Mouse (Mus musculus) limb, embryonic 11.5 days (tissue): ENCODE measurements around the gene Tln1. TPM values are rescaled to one million over a fixed set of nuclear protein-coding genes. Genes with fewer than 3 reads are reported as not detected.
"Not testable (repeated sequence)": the region's sequence is repeated elsewhere in the genome, so short reads cannot be mapped to it uniquely, and the experiment has no call there.

Source experiments
- ATAC-seq: fragments of 200-750 bp; cut with Nextera tagmentation; 2 replicates; pipeline ENCODE4 v1.8.0; 2017; ENCODE audit warnings: low read depth; ENCODE audit not compliant: insufficient number of reproducible peaks, low FRiP score, low TSS enrichment
- DNase-seq: peaks from one replicate; pipeline ENCODE4 v3.0.0-alpha.2; 2015; ENCODE audit warnings: low spot score
- H3K27ac ChIP-seq: fragments of 300-500 bp; sonication (generic); replicated peaks from 2 replicates; pipeline ENCODE4 v1.5.1; 2014; ENCODE audit warnings: low read depth, mild to moderate bottlenecking, low read length
- H3K27me3 ChIP-seq: fragments of 300-500 bp; sonication (generic); 2 replicates; pipeline ENCODE4 v1.6.1; 2014; ENCODE audit warnings: mild to moderate bottlenecking, low read length, mixed read lengths; ENCODE audit not compliant: control insufficient read depth, insufficient read depth
- H3K36me3 ChIP-seq: fragments of 300-500 bp; sonication (generic); 2 replicates; pipeline ENCODE4 v1.6.1; 2014; ENCODE audit warnings: mild to moderate bottlenecking, low read length, moderate library complexity, mixed read lengths; ENCODE audit not compliant: control insufficient read depth, insufficient read depth
- H3K4me1 ChIP-seq: fragments of 300-500 bp; sonication (generic); 2 replicates; pipeline ENCODE4 v1.6.1; 2014; ENCODE audit warnings: low read length, mixed read lengths; ENCODE audit not compliant: control insufficient read depth, insufficient read depth
- H3K4me2 ChIP-seq: fragments of 300-500 bp; sonication (generic); 2 replicates; pipeline ENCODE4 v1.6.1; 2014; ENCODE audit warnings: low read depth, mild to moderate bottlenecking, moderate library complexity; ENCODE audit not compliant: severe bottlenecking
- H3K4me3 ChIP-seq: fragments of 300-500 bp; sonication (generic); 2 replicates; pipeline ENCODE4 v1.5.1; 2014; ENCODE audit warnings: low read depth, low read length
- H3K9ac ChIP-seq: fragments of 300-500 bp; sonication (generic); 2 replicates; pipeline ENCODE4 v1.6.1; 2014; ENCODE audit warnings: mild to moderate bottlenecking, low read length
- H3K9me3 ChIP-seq: fragments of 300-500 bp; sonication (generic); 2 replicates; pipeline ENCODE4 v1.6.1; 2016; ENCODE audit warnings: low read length; ENCODE audit not compliant: control insufficient read depth
- WGBS: fragments of 180-500 bp; shearing (Covaris S2); extraction: QIAGEN DNeasy Blood & Tissue Kit; methylation state at CpG from one replicate; pipeline ENCODE4 v1.1.7; 2014; 5-methylcytosine and 5-hydroxymethylcytosine counted together
- polyA plus RNA-seq: library from polyadenylated mRNA; unstranded; fragments of >200 nt; fragmentation: Nextera tagmentation; extraction: Ambion mirVana; gene quantifications from 2 replicates; pipeline ENCODE4 v1.2.1, GENCODE M21; 2014

Tln1 gene
- polyA plus RNA-seq, 1 experiment from 2014 or later = 39.5 TPM

DNA sequence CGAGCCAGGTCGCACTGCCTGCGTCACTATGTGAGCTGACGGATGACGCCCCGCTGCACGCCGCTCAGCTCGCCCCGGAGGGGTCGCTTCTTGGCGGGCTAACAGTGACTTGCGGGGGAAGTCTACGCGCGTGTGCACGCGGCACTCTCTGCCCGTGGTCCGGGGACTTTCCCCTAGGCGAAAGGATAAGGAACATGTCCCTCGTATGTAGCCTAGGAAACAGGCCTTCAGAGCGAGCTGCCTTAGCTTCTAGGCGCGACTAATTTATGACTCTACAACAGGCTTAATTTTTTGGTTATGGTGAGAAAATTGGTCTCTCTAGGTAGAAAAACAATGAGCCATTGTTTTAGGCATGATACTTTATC is 69.7 kb downstream of the Tln1 start, which contains the start of gene Ccdc107:
Gene Ccdc107 (plus strand): TSS at position 80 of the 365 bp plus-strand sequence.
- H3K27me3 ChIP-seq = no peaks in the 10 kb centered on the region
- peak within 1 kb of the TSS; percentile 82 for H3K27ac ChIP-seq
- H3K4me2 ChIP-seq = peak within 1 kb of the TSS; percentile 65
- H3K9me3 ChIP-seq = no peaks in the 10 kb centered on the region
- H3K9ac ChIP-seq = peak within 1 kb of the TSS; percentile 85
- H3K4me3 ChIP-seq = peak within 1 kb of the TSS; percentile 71
- ATAC-seq (peak; percentile 95), DNase-seq (peak; percentile 90)
- peaks cover 7% of the 10 kb centered on the region; the same call in 1 of the 2 replicates for H3K36me3 ChIP-seq
- 0% methylated on average over 25 of the region's 25 CpGs for WGBS
- peaks cover 8% of the 10 kb centered on the region; the same call in 1 of the 2 replicates for H3K4me1 ChIP-seq

DNA sequence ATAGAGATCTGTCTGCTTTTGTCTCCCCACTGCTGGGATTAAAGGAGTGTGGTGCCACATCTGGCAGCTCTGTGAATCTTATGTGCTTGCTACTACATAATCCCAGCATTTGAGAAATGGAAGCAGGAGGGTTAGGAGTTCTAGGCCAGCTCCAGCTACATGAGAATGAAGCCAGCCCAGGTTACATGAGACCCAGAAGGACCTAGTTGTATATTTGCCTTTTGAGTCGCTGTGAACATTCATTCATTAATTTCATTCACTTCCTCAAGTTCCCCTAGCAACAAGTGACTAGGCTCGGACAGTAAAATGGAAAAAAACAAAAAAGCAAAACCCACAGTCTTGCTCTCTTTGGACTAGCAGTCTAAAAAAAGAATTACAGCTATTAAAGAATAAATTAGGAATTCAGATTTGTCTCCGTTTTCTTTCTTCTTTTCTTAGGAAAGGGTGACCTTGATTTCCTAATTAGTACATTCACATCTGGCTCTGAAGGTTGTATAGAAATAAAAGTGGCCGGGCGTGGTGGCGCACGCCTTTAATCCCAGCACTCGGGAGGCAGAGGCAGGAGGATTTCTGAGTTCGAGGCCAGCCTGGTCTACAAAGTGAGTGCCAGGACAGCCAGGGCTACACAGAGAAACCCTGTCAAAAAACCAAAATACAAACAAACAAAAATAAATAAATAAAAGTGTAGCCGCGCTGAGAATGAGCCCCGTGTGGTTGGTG is 70.2 kb downstream of the Tln1 start:
- no peak overlapping the region for H3K9ac ChIP-seq
- DNase-seq (no peak), ATAC-seq (no peak)
- H3K36me3 ChIP-seq = peaks cover 7% of the 10 kb centered on the region; the same call in 1 of the 2 replicates
- peaks cover 7% of the 10 kb centered on the region; the same call in 1 of the 2 replicates for H3K4me1 ChIP-seq
- no peaks in the 10 kb centered on the region for H3K9me3 ChIP-seq
- no peak overlapping the region for H3K27ac ChIP-seq
- 49% methylated on average over 12 of the region's 12 CpGs for WGBS
- H3K4me2 ChIP-seq = peak overlapping the region; percentile 4; the same call in 1 of the 2 replicates
- no peaks in the 10 kb centered on the region for H3K27me3 ChIP-seq
- peak overlapping the region; percentile 10; the same call in 1 of the 2 replicates for H3K4me3 ChIP-seq

GRCm38 (mm10) chr4:43490801-43491200 is 71.7 kb downstream of the Tln1 start:
- no peak overlapping the region for H3K9ac ChIP-seq
- DNase-seq = no peak
- H3K27me3 ChIP-seq = no peaks in the 10 kb centered on the region
- H3K4me1 ChIP-seq = peaks cover 7% of the 10 kb centered on the region; the same call in 1 of the 2 replicates
- H3K9me3 ChIP-seq = no peaks in the 10 kb centered on the region
- H3K4me3 ChIP-seq = no peak overlapping the region
- no peak overlapping the region for H3K27ac ChIP-seq
- ATAC-seq = no peak
- no peak overlapping the region for H3K4me2 ChIP-seq
- 0 out of 2 replicates have a peak, but pooled peaks cover 1% of the 10 kb centered on the region for H3K36me3 ChIP-seq
- 91% methylated on average over 5 of the region's 5 CpGs for WGBS

GRCm38 (mm10) chr4:43489611-43490010 is 72.9 kb downstream of the Tln1 start:
- no peaks in the 10 kb centered on the region for H3K36me3 ChIP-seq
- H3K9me3 ChIP-seq = no peaks in the 10 kb centered on the region
- no peak overlapping the region for H3K4me2 ChIP-seq
- WGBS = 94% methylated on average over 3 of the region's 3 CpGs
- no peaks in the 10 kb centered on the region for H3K27me3 ChIP-seq
- H3K4me3 ChIP-seq = no peak overlapping the region
- no peak overlapping the region for H3K27ac ChIP-seq
- no peak for DNase-seq
- ATAC-seq = no peak
- H3K9ac ChIP-seq = no peak overlapping the region
- H3K4me1 ChIP-seq = peaks cover 7% of the 10 kb centered on the region; the same call in 1 of the 2 replicates

GRCm38 (mm10) chr4:43485666-43486065 is 76.8 kb downstream of the Tln1 start:
- not testable (repeated sequence) for H3K4me2 ChIP-seq, DNase-seq, H3K9me3 ChIP-seq, H3K4me1 ChIP-seq, H3K9ac ChIP-seq, H3K36me3 ChIP-seq, H3K27ac ChIP-seq, H3K27me3 ChIP-seq, ATAC-seq, H3K4me3 ChIP-seq
- WGBS = 81% methylated on average over 5 of the region's 5 CpGs

DNA sequence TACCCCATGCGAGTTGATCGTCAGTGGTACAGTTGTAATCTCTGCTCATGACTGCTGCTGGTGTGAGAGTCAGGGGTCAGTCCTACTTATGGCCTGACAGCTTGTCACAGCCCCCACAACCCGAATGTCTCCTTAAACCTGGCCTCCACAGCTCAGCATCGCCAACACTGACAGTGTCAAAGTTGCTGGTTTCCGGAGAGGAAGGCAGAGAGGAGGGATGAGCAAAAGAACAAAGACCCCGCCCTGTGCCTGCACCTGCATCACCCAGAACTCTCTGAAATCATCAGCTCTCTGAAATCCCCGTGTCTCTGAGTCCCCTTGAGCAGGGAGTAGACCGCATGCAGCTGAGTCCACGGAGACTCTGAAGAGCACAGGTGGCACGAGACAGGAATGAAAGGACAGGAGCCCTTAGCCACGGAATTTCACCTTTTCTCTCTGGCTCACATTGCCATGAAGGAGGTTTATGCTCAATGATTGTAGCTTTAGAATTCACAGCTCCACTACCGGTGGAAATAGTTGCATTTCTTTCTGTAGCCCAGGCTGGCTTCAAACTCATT is 78.9 kb downstream of the Tln1 start, which contains the start of gene Sit1:
Gene Sit1 (minus strand): TSS at position 200 of the 557 bp plus-strand sequence.
- WGBS = 61% methylated on average over 12 of the region's 12 CpGs
- no peak for DNase-seq

DNA sequence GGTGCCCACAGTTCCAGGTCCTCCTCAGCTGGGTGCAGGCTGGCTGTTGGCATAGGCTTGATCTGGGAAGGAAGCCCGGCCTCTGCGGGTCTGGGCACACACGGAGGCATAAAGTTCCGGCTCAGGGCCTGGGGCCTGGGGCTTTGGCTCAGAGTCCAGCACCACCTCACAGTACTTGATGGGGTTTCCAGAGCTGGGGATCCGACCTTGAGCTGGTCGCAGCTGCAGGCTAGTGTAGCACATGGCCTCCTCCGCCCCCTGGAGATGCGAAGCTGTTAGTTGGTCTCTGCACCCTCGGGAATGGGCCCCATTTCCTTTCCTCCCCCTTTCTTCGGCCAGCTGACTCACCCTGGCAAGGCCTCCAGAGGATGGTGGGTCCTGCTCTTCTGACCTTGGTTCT is 79.9 kb downstream of the Tln1 start:
- no peak for DNase-seq

More for the DNA sequence above, 78.9 kb downstream of the Tln1 start, which contains the start of gene Sit1:
- no peak within 1 kb of the TSS for H3K4me3 ChIP-seq
- ATAC-seq = no peak
- no peaks in the 10 kb centered on the region for H3K9me3 ChIP-seq
- no peaks in the 10 kb centered on the region for H3K27me3 ChIP-seq
- no peak within 1 kb of the TSS for H3K27ac ChIP-seq
- H3K4me2 ChIP-seq = no peak within 1 kb of the TSS
- H3K9ac ChIP-seq = no peak within 1 kb of the TSS
- no peaks in the 10 kb centered on the region for H3K4me1 ChIP-seq
- H3K36me3 ChIP-seq = no peaks in the 10 kb centered on the region

DNA sequence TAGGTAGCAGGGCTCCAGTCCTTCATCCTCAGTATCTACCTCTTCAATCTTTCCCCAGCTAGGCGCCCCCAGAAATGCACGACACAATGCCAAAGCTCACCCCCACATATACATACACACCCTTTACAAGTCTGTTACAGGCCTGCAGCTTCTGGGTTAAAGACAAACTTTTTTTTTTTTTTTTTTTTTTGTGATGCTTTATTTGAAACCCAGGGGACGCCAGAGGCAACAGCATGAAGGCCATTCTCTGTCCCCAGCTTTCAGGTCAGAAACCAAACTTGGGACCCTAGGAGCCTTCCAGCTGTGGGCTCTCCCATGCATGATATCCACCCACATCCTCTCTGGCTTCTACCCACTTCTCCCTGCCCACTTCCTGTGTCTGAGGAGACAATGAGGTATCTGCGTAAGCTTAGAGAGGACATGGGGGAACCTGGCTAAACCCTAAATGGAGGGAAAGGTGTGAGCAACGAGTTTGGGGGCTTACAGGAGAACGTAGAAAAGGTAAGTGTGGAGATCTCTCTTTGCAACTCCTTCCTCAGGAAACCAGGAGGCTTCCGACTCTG is 80.5 kb downstream of the Tln1 start:
- no peak overlapping the region for H3K9ac ChIP-seq
- H3K4me1 ChIP-seq = no peaks in the 10 kb centered on the region
- no peaks in the 10 kb centered on the region for H3K9me3 ChIP-seq
- 70% methylated on average over 7 of the region's 7 CpGs for WGBS
- H3K36me3 ChIP-seq = no peaks in the 10 kb centered on the region
- no peak for DNase-seq
- H3K4me2 ChIP-seq = no peak overlapping the region
- ATAC-seq = no peak
- H3K27ac ChIP-seq = no peak overlapping the region
- no peak overlapping the region for H3K4me3 ChIP-seq
- no peaks in the 10 kb centered on the region for H3K27me3 ChIP-seq

More for the DNA sequence above, 79.9 kb downstream of the Tln1 start:
- no peak overlapping the region for H3K4me2 ChIP-seq
- no peak overlapping the region for H3K27ac ChIP-seq
- H3K4me3 ChIP-seq = no peak overlapping the region
- H3K27me3 ChIP-seq = no peaks in the 10 kb centered on the region
- WGBS = 72% methylated on average over 10 of the region's 10 CpGs
- no peaks in the 10 kb centered on the region for H3K4me1 ChIP-seq
- no peaks in the 10 kb centered on the region for H3K9me3 ChIP-seq
- ATAC-seq = no peak
- no peaks in the 10 kb centered on the region for H3K36me3 ChIP-seq
- H3K9ac ChIP-seq = no peak overlapping the region
